Mouse (Mus musculus): ENCODE results near the gene Man2a2. TPM values are rescaled to one million over a fixed set of nuclear protein-coding genes. Genes with fewer than 3 reads are reported as not detected.

Man2a2 gene
- total and polyA plus RNA-seq, 3 experiments: 12.5 to 46.3 (median 44.3) TPM

GRCm38 (mm10) chr7:80301522-80301921, 69.7 kb downstream of the Man2a2 start:
- in situ Hi-C loops (cut with MboI; ENCODE audit: low pct_ligation_motif_present, low pct_unique_long_range_greater_than_20kb, low sequenced_read_pairs) (no loop called here), dilution Hi-C loops (cut with MboI; ENCODE audit: extremely low pct_ligation_motif_present, extremely low pct_unique_long_range_greater_than_20kb, low sequenced_read_pairs) (no loop called here)
- no peak for TF ChIP-seq BHLHE40 (IDR thresholded peaks at IDR 0.05; ENCODE audit: low read depth, low read length)
- TF ChIP-seq RAD21 (IDR thresholded peaks at IDR 0.05; ENCODE audit: low read depth, low read length): peak; percentile 40
- no peak for TF ChIP-seq JUN (IDR thresholded peaks at IDR 0.05; ENCODE audit: insufficient read depth, low read depth, low read length)
- no peak for TF ChIP-seq NELFE (IDR thresholded peaks at IDR 0.05; ENCODE audit: low read depth, low read length)
- TF ChIP-seq CTCF (conservative IDR thresholded peaks at IDR 0.05 in 1 of 2, IDR thresholded peaks at IDR 0.05 in 1 of 2; ENCODE audit: low read depth in 2 of 2, low read length in 2 of 2): peak in 1 of 2 experiments; percentile 43; a peak in 2 of 4 replicates
- Histone ChIP-seq H3K9ac (ENCODE audit: insufficient read depth, low read depth) (no peak overlapping the region), H3K4me2 (ENCODE audit: insufficient read depth, low read depth, poor library complexity, severe bottlenecking) (no peak overlapping the region), H3K36me3 (replicated peaks in 1 of 2; ENCODE audit: control insufficient read depth in 1 of 2, insufficient read depth in 1 of 2, low read length in 1 of 2) (peaks cover 53 to 87% of the 10 kb centered on the region in 2 experiments), H3K9me3 (replicated peaks; ENCODE audit: low read length) (no peaks in the 10 kb centered on the region), H3K79me2 (replicated peaks; ENCODE audit: control insufficient read depth, extremely low read depth, insufficient read depth, poor library complexity, severe bottlenecking) (peaks cover 63% of the 10 kb centered on the region), H3K27me3 (replicated peaks) (no peaks in the 10 kb centered on the region), H3K4me3 (replicated peaks in 1 of 3; ENCODE audit: low read depth in 2 of 3, low read length in 2 of 3, poor library complexity in 1 of 3) (no peak overlapping the region), H3K4me1 (ENCODE audit: control insufficient read depth in 1 of 2, insufficient read depth in 2 of 2) (peaks cover 14 to 32% of the 10 kb centered on the region in 2 experiments), H3K27ac (ENCODE audit: insufficient read depth, low read depth) (no peak overlapping the region)
- no peak for DNase-seq (ENCODE audit: extremely low read depth)

GRCm38 (mm10) chr7:80299568-80299967, 71.6 kb downstream of the Man2a2 start:
- H3K9ac ChIP-seq (ENCODE audit: insufficient read depth, low read depth): peak overlapping the region; percentile 25; the same call in 1 of the 2 replicates
- no peak for DNase-seq (ENCODE audit: extremely low read depth)
- peaks cover 80% of the 10 kb centered on the region for H3K79me2 ChIP-seq (replicated peaks; ENCODE audit: control insufficient read depth, extremely low read depth, insufficient read depth, poor library complexity, severe bottlenecking)
- peak overlapping the region; percentile 57 for H3K27ac ChIP-seq (ENCODE audit: insufficient read depth, low read depth)
- H3K9me3 ChIP-seq (replicated peaks; ENCODE audit: low read length): no peaks in the 10 kb centered on the region
- TF ChIP-seq SIN3A (IDR thresholded peaks at IDR 0.05; ENCODE audit: low read length): no peak
- TF ChIP-seq UBTF (IDR thresholded peaks at IDR 0.05; ENCODE audit: low read depth, low read length): no peak
- no peak for TF ChIP-seq BHLHE40 (IDR thresholded peaks at IDR 0.05; ENCODE audit: low read depth, low read length)
- TF ChIP-seq CTCF (conservative IDR thresholded peaks at IDR 0.05 in 1 of 2, IDR thresholded peaks at IDR 0.05 in 1 of 2; ENCODE audit: low read depth in 2 of 2, low read length in 2 of 2): no peak
- TF ChIP-seq ZC3H11A (IDR thresholded peaks at IDR 0.05; ENCODE audit: low read depth, low read length): no peak
- peak overlapping the region; percentile 73 for H3K4me2 ChIP-seq (ENCODE audit: insufficient read depth, low read depth, poor library complexity, severe bottlenecking)
- in situ Hi-C loops (cut with MboI; ENCODE audit: low pct_ligation_motif_present, low pct_unique_long_range_greater_than_20kb, low sequenced_read_pairs): no loop called here
- peaks cover 14 to 43% of the 10 kb centered on the region in 2 experiments for H3K4me1 ChIP-seq (ENCODE audit: control insufficient read depth in 1 of 2, insufficient read depth in 2 of 2)
- dilution Hi-C loops (cut with MboI; ENCODE audit: extremely low pct_ligation_motif_present, extremely low pct_unique_long_range_greater_than_20kb, low sequenced_read_pairs): no loop called here
- H3K4me3 ChIP-seq (replicated peaks in 1 of 3; ENCODE audit: low read depth in 2 of 3, low read length in 2 of 3, poor library complexity in 1 of 3): peak overlapping the region in 1 of 3 experiments; percentile 13
- H3K27me3 ChIP-seq (replicated peaks): no peaks in the 10 kb centered on the region
- H3K36me3 ChIP-seq (replicated peaks in 1 of 2; ENCODE audit: control insufficient read depth in 1 of 2, insufficient read depth in 1 of 2, low read length in 1 of 2): peaks cover 37 to 69% of the 10 kb centered on the region in 2 experiments

Other genes starting within 250 kb of the Man2a2 start
- gene Sema4b, start 184.5 kb downstream of the Man2a2 start, total RNA-seq (2012; rRNA removed): 8.6 and 9.4 TPM in 2 replicates
- 1.3 and 1.5 TPM in 2 replicates for gene Sema4b, start 184.5 kb downstream of the Man2a2 start, total RNA-seq (2014; rRNA removed)
- gene Sema4b, start 184.5 kb downstream of the Man2a2 start, polyA plus RNA-seq (2012; ENCODE audit: insufficient read length, low read depth): 5.2 and 6.7 TPM in 2 replicates
- 69.6 and 73.1 TPM in 2 replicates for gene Cib1, start 138.6 kb downstream of the Man2a2 start, total RNA-seq (2012; rRNA removed)
- gene Cib1, start 138.6 kb downstream of the Man2a2 start, total RNA-seq (2014; rRNA removed): 29.1 and 29.5 TPM in 2 replicates
- 48.1 and 51.8 TPM in 2 replicates for gene Cib1, start 138.6 kb downstream of the Man2a2 start, polyA plus RNA-seq (2012; ENCODE audit: insufficient read length, low read depth)
- 3.6 and 4.2 TPM in 2 replicates for gene Gdpgp1, start 138.5 kb downstream of the Man2a2 start, total RNA-seq (2012; rRNA removed)
- 1.9 and 2.0 TPM in 2 replicates for gene Gdpgp1, start 138.5 kb downstream of the Man2a2 start, total RNA-seq (2014; rRNA removed)
- gene Gdpgp1, start 138.5 kb downstream of the Man2a2 start, polyA plus RNA-seq (2012; ENCODE audit: insufficient read length, low read depth): 2.9 and 3.0 TPM in 2 replicates
- 0.59 TPM in 2 replicates for gene Ttll13, start 125.0 kb downstream of the Man2a2 start, total RNA-seq (2012; rRNA removed)
- not detected in 2 replicates for gene Ttll13, start 125.0 kb downstream of the Man2a2 start, total RNA-seq (2014; rRNA removed)
- 0.55 TPM in 1 of 2 replicates, not detected in the other for gene Ttll13, start 125.0 kb downstream of the Man2a2 start, polyA plus RNA-seq (2012; ENCODE audit: insufficient read length, low read depth)
- 32.1 and 33.3 TPM in 2 replicates for gene Ngrn, start 110.2 kb downstream of the Man2a2 start, total RNA-seq (2012; rRNA removed)
- 43.2 and 45.6 TPM in 2 replicates for gene Ngrn, start 110.2 kb downstream of the Man2a2 start, total RNA-seq (2014; rRNA removed)
- gene Ngrn, start 110.2 kb downstream of the Man2a2 start, polyA plus RNA-seq (2012; ENCODE audit: insufficient read length, low read depth): 28.3 and 30.9 TPM in 2 replicates
- 20.6 and 23.2 TPM in 2 replicates for gene Vps33b, start 101.7 kb downstream of the Man2a2 start, total RNA-seq (2012; rRNA removed)
- gene Vps33b, start 101.7 kb downstream of the Man2a2 start, total RNA-seq (2014; rRNA removed): 15.5 and 15.8 TPM in 2 replicates
- gene Vps33b, start 101.7 kb downstream of the Man2a2 start, polyA plus RNA-seq (2012; ENCODE audit: insufficient read length, low read depth): 16.6 and 20.4 TPM in 2 replicates
- gene Prc1, start 76.9 kb downstream of the Man2a2 start, total RNA-seq (2012; rRNA removed): 52.5 and 64.8 TPM in 2 replicates
- 83.0 and 84.4 TPM in 2 replicates for gene Prc1, start 76.9 kb downstream of the Man2a2 start, total RNA-seq (2014; rRNA removed)
- 75.6 and 80.4 TPM in 2 replicates for gene Prc1, start 76.9 kb downstream of the Man2a2 start, polyA plus RNA-seq (2012; ENCODE audit: insufficient read length, low read depth)
- 16.4 and 18.3 TPM in 2 replicates for gene Rccd1, start 46.9 kb downstream of the Man2a2 start, total RNA-seq (2012; rRNA removed)
- 14.1 and 18.5 TPM in 2 replicates for gene Rccd1, start 46.9 kb downstream of the Man2a2 start, total RNA-seq (2014; rRNA removed)
- 17.4 and 21.0 TPM in 2 replicates for gene Rccd1, start 46.9 kb downstream of the Man2a2 start, polyA plus RNA-seq (2012; ENCODE audit: insufficient read length, low read depth)
- 21.8 and 22.6 TPM in 2 replicates for gene Unc45a, start 30.4 kb downstream of the Man2a2 start, total RNA-seq (2012; rRNA removed)
- 7.9 and 13.8 TPM in 2 replicates for gene Unc45a, start 30.4 kb downstream of the Man2a2 start, total RNA-seq (2014; rRNA removed)
- 16.8 and 22.2 TPM in 2 replicates for gene Unc45a, start 30.4 kb downstream of the Man2a2 start, polyA plus RNA-seq (2012; ENCODE audit: insufficient read length, low read depth)
- gene Hddc3, start 28.3 kb downstream of the Man2a2 start, total RNA-seq (2012; rRNA removed): 9.6 and 12.6 TPM in 2 replicates
- gene Hddc3, start 28.3 kb downstream of the Man2a2 start, total RNA-seq (2014; rRNA removed): 3.1 and 5.5 TPM in 2 replicates
- 2.6 and 4.6 TPM in 2 replicates for gene Hddc3, start 28.3 kb downstream of the Man2a2 start, polyA plus RNA-seq (2012; ENCODE audit: insufficient read length, low read depth)
- 7.1 and 9.8 TPM in 2 replicates for gene Fes, start 16.6 kb upstream of the Man2a2 start, total RNA-seq (2012; rRNA removed)
- 4.3 and 6.5 TPM in 2 replicates for gene Fes, start 16.6 kb upstream of the Man2a2 start, total RNA-seq (2014; rRNA removed)
- gene Fes, start 16.6 kb upstream of the Man2a2 start, polyA plus RNA-seq (2012; ENCODE audit: insufficient read length, low read depth): 11.7 and 16.2 TPM in 2 replicates
- gene Furin, start 34.1 kb upstream of the Man2a2 start, total RNA-seq (2012; rRNA removed): 11.1 and 13.5 TPM in 2 replicates
- 1.1 and 1.5 TPM in 2 replicates for gene Furin, start 34.1 kb upstream of the Man2a2 start, total RNA-seq (2014; rRNA removed)
- gene Furin, start 34.1 kb upstream of the Man2a2 start, polyA plus RNA-seq (2012; ENCODE audit: insufficient read length, low read depth): 17.0 and 20.9 TPM in 2 replicates
- 24.1 and 25.6 TPM in 2 replicates for gene Blm, start 163.7 kb upstream of the Man2a2 start, total RNA-seq (2012; rRNA removed)
- 36.4 and 41.4 TPM in 2 replicates for gene Blm, start 163.7 kb upstream of the Man2a2 start, total RNA-seq (2014; rRNA removed)
- 56.2 TPM in 2 replicates for gene Blm, start 163.7 kb upstream of the Man2a2 start, polyA plus RNA-seq (2012; ENCODE audit: insufficient read length, low read depth)